In the genomic region with DNA sequence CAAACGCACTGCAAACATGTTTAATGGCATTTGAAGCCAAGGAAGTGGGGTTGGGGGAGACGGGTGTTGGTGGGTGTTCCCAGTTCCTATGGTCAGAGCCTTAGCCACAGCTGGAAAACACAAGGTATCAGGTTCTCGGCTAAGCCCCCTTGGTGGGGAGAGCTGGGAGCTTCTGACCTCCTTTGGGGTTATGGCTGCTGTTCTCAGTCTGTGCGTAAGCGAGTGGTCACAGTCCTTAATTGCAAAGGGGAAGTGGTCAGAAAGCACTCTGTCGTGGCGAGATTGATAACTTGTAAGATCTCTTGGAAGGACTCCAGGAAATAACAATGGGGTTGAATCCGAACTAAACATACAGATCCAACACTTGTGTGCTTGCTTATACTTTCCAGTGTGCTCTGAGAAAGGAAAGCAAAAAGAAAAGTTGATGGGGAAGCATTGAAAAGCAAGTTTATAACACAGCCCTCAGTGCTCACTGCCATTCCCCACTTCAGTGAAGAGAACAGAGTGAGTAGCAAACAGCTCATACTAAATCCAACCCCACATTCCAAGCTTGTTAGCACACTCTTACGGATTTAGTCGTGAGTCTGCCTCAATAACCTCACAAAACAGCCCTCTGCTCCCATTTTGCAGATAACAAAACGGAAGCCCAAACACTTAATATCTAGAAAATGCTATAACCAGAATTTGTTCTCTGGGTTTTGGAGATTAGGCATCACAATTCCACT, we compare ENCODE assay signal across 12 mouse cellular contexts. TPM values are rescaled to one million over a fixed set of nuclear protein-coding genes. Genes with fewer than 3 reads are reported as not detected.
DNase-seq lines count a peak whose midpoint lies in the region; ATAC-seq and TF ChIP-seq lines count a peak whose summit lies in the region.
"Had no signal": no experiment of that assay in that cellular context is flagged by ENCODE, and none has a peak within 500 bp of the region (broad histone marks: within the 10 kb centered on the region; RNA-seq: fewer than 3 reads in every experiment).

No protein-coding gene starts in this region.

- intact Hi-C loops in heart, postnatal 14 days (cut with DNase I) = no loop called here
- intact Hi-C loops in left cerebral cortex, postnatal 4 days (cut with DNase I) = no loop called here

- no peaks in the 10 kb centered on the region for H3K27me3 ChIP-seq in heart, embryonic 13.5 days (replicated peaks)
- no peaks in the 10 kb centered on the region for H3K27me3 ChIP-seq in lung, postnatal 0 days (replicated peaks; ENCODE audit: insufficient read depth, low read length)

- WGBS in heart, embryonic 13.5 days = 16% methylated on average over 11 of the region's 11 CpGs
- WGBS in lung, postnatal 0 days = 6% methylated on average over 11 of the region's 11 CpGs

- no peak for DNase-seq in heart, postnatal 14 days
- peak; percentile 31 for DNase-seq in 3T3-L1 (ENCODE audit: low read depth, low spot score)
- DNase-seq in lung, postnatal 0 days (ENCODE audit: low spot score) = peak; percentile 71
- DNase-seq in right cerebral cortex, adult 18-20 months = no peak
- no peak for DNase-seq in left cerebral cortex, postnatal 4 days
- no peak for DNase-seq in T-cell, adult 2 months (ENCODE audit: low spot score)
- DNase-seq: gastrocnemius, postnatal 10 days had no signal

- H3K4me1 ChIP-seq in heart, embryonic 13.5 days = peaks cover 24% of the 10 kb centered on the region
- H3K4me1 ChIP-seq in lung, postnatal 0 days (ENCODE audit: insufficient read depth, low read depth, low read length) = peaks cover 14% of the 10 kb centered on the region; the same call in 1 of the 2 replicates

- no peaks in the 10 kb centered on the region for H3K9me3 ChIP-seq in heart, embryonic 13.5 days
- H3K9me3 ChIP-seq in lung, postnatal 0 days (ENCODE audit: low read length) = no peaks in the 10 kb centered on the region

- 0 out of 2 replicates have a peak overlapping the region, but pooled peaks have one; percentile 11 for H3K4me3 ChIP-seq in heart, embryonic 13.5 days
- H3K4me3 ChIP-seq in lung, postnatal 0 days (ENCODE audit: low read depth, low read length) = no peak overlapping the region
- H3K4me3 ChIP-seq: erythroblast, embryonic 14.5 days had no signal

- ATAC-seq in heart, embryonic 13.5 days (ENCODE audit: extremely low read depth, insufficient number of reproducible peaks, low FRiP score, low TSS enrichment) = no peak
- ATAC-seq in common myeloid progenitor, adult 5-6 weeks (replicated peaks; ENCODE audit: low read depth, poor library complexity, severe bottlenecking) = peak; percentile 98
- peak; percentile 78 for ATAC-seq in lung, postnatal 0 days
- ATAC-seq: intestine, embryonic 16.5 days had no signal

- no peak overlapping the region for H3K9ac ChIP-seq in heart, embryonic 13.5 days
- 0 out of 2 replicates have a peak overlapping the region, but pooled peaks have one; percentile 1 for H3K9ac ChIP-seq in lung, postnatal 0 days (replicated peaks; ENCODE audit: low read depth)

- H3K27ac ChIP-seq in heart, embryonic 13.5 days (replicated peaks) = peak overlapping the region; percentile 70
- no peak overlapping the region for H3K27ac ChIP-seq in lung, postnatal 0 days (ENCODE audit: low read length)

- peak overlapping the region; percentile 52 for H3K4me2 ChIP-seq in heart, embryonic 13.5 days
- peak overlapping the region; percentile 43 for H3K4me2 ChIP-seq in lung, postnatal 0 days (replicated peaks; ENCODE audit: low read depth, low read length)

- no peak for TF ChIP-seq EP300 in lung, postnatal 0 days (IDR thresholded peaks at IDR 0.05)

- no peaks in the 10 kb centered on the region for H3K36me3 ChIP-seq in heart, embryonic 13.5 days
- no peaks in the 10 kb centered on the region for H3K36me3 ChIP-seq in lung, postnatal 0 days (ENCODE audit: insufficient read depth, low read length)

- no peak for TF ChIP-seq CTCF in lung, postnatal 0 days (IDR thresholded peaks at IDR 0.05)

RNA-seq across cellular contexts. Expression of gene Tnfsf11, which starts 22.9 kb away (rescaled TPM):
- polyA plus RNA-seq in heart, embryonic 13.5 days (2015; fragmentation: Nextera tagmentation; extraction: Ambion mirVana) = 0.07 and 0.14 TPM in 2 replicates
- total RNA-seq in heart, postnatal 14 days (2021) = under 1 TPM in 1 of 2 experiments, not detected in 1; 0.10 TPM
- 0.23 TPM in 1 of 2 replicates, not detected in the other for total RNA-seq in common myeloid progenitor, adult 5-6 weeks (2017)
- 0.05 and 0.06 TPM in 2 replicates for polyA plus RNA-seq in lung, postnatal 0 days (2015; fragmentation: Nextera tagmentation; extraction: Ambion mirVana)
- not detected for total RNA-seq in left cerebral cortex, postnatal 4 days (2021)
- total RNA-seq: layer of hippocampus, postnatal 25 days had no signal
- polyA plus RNA-seq: erythroblast, embryonic 14.5 days had no signal

Comparison
In these comparisons a context has a peak if more than half of its experiments do, and no peak if none do; other contexts are left out.
1. DNase-seq: peak in 3T3-L1 (single experiment) and lung, postnatal 0 days (single experiment); none in heart, postnatal 14 days (0 of 2), right cerebral cortex, adult 18-20 months (single experiment), left cerebral cortex, postnatal 4 days (single experiment) and T-cell, adult 2 months (single experiment).